Mouse (Mus musculus) left cerebral cortex, postnatal 14 days (tissue): ENCODE measurements at regions not wholly inside any gene's neighbourhood (a gene's known extent, or its start where the extent isn't known, plus 50 kb on each side); places are given as distances from the start of the nearest gene placed in this dataset.

Experiments
- DNase-seq, 2 experiments: peaks; one replicate each; pipeline ENCODE4 v3.0.0; 2021 to 2022; ENCODE audit warnings: low spot score in 2 of 2, mixed read lengths in 1 of 2
- intact Hi-C: fragments of 180-260 bp; cut with DNase I; formaldehyde crosslinking; loops from one replicate; pipeline ENCODE4 v1.15.1; 2025

GRCm38 (mm10) chr14:24766690-24767089 lies 279.8 kb downstream of the Rps24 start:
- DNase-seq = no peak
- intact Hi-C loops = loop anchor here (10.0 kb wide), 1 partner anchor 262 kb away; no protein-coding TSS in a partner anchor

- DNase-seq = no peak
- intact Hi-C loops = loop anchor here (10.0 kb wide), 1 partner anchor 263 kb away; no protein-coding TSS in a partner anchor
These were observed 280.4 kb downstream of the Rps24 start for GRCm38 (mm10) chr14:24767316-24767715.

DNA sequence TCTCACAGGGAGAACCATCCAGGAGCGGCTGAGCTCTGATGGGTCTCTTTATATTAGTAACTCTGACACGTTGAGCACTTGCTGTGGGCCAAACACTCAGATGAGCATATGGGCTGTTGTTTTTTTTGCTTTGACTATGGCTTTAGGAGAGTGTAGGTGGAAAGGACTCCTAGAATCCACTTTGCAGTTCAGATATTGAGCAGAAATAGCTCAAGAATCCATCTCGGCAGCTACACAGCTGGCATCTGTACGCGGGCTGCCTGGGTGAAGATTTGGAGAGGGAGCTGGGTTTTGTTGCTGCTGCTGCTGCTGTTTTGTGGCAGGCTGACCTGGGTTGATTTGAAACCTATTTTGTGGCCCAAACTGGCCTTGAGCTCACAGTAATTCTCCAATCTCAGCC lies 281.0 kb downstream of the Rps24 start:
- intact Hi-C loops = loop anchor here (10.0 kb wide), 1 partner anchor 263 kb away; no protein-coding TSS in a partner anchor
- no peak for DNase-seq

DNA sequence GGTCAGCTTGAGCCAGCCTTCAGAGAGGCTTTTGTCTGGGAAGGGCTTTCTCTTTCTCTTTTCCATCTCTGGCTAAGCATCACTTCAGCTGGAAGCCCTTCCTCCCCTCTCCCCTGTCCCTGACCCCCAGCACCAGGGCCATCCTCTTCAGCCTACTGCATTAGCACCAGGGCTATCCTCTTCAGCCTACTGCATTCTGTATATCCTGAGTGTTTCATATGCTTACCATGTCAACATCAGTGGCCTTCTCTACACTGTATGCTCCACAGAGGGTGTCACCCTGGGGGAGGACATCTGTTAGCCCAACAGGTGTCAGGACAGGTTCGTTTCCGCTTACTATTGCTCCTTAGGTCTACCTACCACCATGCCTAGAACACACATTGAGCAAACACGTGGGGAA lies 282.5 kb downstream of the Rps24 start:
- DNase-seq = no peak
- intact Hi-C loops = loop anchor here (10.0 kb wide), 1 partner anchor 265 kb away; no protein-coding TSS in a partner anchor

DNA sequence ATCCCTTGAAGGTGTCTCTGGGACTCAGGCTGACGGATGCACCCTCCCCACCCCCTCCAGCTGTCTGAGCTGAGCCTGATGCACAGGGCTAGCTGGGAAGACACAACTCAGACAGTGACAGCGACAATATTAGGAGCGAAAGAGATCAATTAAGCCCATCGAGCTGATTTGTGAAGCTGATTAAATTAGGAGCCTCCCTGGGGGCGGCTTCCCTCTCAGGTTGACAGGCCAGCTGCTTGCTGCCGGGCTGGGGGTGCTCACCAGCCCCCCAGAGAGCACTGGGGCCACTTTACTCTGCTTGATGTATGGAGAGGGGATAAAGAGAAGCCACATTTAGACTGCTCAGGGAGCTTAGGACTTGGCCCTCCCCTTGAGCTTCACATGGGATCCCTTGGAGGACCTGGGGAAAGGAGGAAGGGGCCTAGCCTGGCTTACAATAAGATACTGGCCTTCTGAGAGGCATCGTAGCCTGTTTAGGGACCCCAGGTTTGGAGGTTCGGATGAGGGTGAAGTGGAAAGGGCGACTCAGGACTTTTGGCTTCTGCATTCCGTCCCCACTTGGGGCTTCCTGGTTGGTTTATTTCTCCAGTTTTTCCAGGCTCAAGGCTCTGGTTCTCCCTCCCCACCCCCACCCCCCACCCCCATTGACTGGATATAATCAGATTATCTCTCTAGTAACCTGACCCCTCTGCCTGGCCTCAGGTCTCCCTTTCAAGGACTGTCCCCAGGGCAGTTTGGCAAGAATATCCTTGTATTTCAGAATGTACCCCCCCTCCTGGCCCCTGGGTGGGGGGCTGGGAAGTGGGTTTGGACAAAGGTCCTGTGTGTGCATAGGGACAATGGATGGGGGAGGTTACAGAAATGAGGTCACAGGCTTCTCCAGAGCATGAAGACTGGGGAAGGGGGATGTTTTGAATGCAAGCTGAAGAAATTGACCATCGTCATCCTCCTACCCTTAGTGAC lies 283.4 kb downstream of the Rps24 start:
- no peak for DNase-seq
- intact Hi-C loops = loop anchor here (10.0 kb wide), 1 partner anchor 685 kb away; the partner anchor contains the start of gene Zmiz1

GRCm38 (mm10) chr14:24771663-24772062 lies 284.7 kb downstream of the Rps24 start:
- intact Hi-C loops = loop anchor here (10.0 kb wide), 1 partner anchor 683 kb away; the partner anchor contains the start of gene Zmiz1
- DNase-seq = peak; percentile 30 to 67

DNA sequence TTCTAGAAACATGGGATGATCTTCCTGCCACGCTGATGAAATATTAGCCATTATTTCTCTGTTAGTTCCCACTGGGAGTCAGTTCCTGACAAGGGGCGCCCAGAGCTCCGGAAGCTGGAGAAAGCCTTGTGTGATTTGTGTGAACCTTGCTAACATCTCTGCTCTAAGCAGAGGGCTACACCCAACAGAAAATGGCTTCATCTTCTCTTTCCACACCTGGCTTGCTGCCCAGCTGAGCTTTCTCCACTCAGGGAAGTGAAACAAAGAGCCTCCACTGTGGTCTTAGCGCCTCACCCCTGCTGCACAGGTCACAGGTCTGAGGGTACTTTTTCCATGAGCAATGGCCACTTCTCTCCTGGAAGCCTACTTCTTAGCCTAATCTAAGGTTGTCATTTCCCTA lies 285.2 kb downstream of the Rps24 start:
- DNase-seq = no peak
- intact Hi-C loops = loop anchor here (10.0 kb wide), 1 partner anchor 683 kb away; the partner anchor contains the start of gene Zmiz1

DNA sequence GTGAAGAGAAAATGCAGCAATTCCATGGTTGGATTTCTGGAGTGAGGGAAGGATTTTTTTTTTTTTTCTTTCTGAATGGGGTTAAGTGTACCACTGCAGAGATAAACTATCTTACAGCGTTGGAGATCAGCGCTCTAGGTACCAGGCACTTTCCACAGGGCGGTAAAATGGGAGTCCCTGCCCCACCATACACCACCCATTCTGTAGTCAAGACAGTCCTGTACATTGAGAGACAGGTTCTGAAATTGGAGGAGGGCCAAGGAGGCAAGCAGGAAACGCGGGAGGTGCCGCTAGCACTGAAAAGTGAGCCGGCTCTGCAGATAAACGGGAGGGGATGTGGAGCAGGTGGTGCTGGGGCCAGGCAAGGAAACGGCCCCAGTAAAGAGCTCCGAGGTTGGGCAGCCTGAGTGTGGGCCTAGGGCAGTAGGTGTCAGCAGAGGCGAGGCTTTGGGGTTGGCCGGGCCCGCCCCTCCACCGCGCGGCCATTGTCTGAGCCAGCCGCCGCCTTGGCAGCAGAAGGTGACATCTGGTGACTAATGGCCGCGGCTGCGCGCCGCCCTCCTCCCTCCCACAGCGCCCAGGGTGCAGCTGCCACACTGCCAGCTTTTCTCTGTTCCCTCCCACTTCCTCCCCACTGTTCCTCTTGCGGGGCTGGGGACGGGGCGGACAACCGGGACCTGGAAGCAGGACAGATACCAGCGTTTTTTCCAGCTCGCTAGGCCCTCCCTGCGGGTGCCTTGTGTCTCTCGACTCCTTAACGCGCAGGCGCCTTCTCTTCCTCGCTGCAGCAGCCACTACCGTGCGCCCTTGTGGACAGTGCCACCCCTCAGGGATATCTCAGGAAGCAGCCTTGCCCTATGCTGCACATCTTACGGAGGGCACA lies 292.1 kb downstream of the Rps24 start:
- peak; percentile 83 to 88 for DNase-seq
- intact Hi-C loops = loop anchor here (10.0 kb wide), 1 partner anchor 676 kb away; the partner anchor contains the start of gene Zmiz1

DNA sequence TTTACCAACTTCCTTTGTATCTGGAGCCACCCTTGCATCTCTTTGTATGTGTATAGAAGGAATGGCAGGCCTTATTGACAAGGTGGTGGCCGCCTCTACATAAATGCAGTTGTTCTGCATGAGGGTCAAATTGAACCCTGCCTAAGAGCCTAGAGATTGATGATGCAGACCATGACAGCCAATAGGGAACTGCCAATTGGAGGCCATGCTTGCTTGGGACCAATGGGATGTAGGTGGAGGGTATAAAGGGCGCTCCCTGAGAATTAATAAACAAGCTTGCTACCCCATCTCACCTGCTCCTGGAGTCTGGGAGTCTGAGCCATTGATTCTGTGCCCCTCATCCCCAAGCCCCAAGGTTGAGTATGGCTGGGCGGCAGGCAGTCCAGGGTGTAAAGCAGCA lies 294.7 kb downstream of the Rps24 start:
- intact Hi-C loops = no loop called here
- no peak for DNase-seq

DNA sequence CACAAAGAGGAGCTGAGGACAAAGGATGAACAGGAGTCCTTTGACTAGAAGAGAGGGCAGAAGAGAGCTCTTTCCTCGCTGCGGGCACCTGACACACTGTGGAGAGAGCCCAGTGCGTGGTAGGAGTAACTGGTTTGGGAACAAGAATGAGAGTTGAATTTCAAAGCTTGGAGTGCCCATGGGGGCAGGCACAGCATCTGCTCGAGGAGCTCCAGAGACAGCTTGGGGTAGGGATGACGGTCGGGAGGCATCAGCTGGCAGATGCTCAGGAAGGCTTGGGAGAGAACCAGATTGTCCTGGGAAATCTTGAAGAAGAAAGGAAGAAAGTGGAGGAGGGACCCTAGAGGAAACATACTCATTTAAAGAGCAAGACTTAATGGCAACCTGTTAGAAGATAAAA lies 297.0 kb downstream of the Rps24 start:
- DNase-seq = peak; percentile 61 to 78
- intact Hi-C loops = no loop called here

DNA sequence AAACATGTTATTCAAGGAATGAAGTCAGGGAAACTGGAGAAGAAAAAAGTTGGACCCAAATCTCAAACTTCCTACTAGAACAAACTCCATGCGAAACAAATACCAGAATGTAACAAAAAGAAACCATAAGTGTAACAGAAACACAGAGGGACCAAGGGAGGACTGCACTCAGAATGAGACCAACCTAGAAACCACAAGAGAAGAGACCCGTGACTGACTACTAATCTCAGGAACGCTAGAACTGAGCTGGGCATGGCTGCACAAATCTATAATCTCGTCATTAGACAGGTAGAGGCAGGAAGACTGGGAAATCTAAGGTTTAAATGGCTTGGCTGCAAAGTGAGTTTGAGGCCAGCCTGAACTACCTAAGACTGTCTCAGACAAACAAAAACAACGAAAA lies 298.5 kb downstream of the Rps24 start:
- no peak for DNase-seq
- intact Hi-C loops = no loop called here

- peak; percentile 31 to 45 for DNase-seq
- intact Hi-C loops = no loop called here
These were observed 306.7 kb downstream of the Rps24 start for GRCm38 (mm10) chr14:24793375-24794285.

- DNase-seq = no peak
- intact Hi-C loops = no loop called here
These were observed 307.5 kb downstream of the Rps24 start for GRCm38 (mm10) chr14:24794359-24794845.

GRCm38 (mm10) chr14:24797494-24797893 lies 310.6 kb downstream of the Rps24 start:
- intact Hi-C loops = no loop called here
- DNase-seq = no peak

GRCm38 (mm10) chr14:24798066-24798465 lies 311.1 kb downstream of the Rps24 start:
- intact Hi-C loops = no loop called here
- no peak for DNase-seq

DNA sequence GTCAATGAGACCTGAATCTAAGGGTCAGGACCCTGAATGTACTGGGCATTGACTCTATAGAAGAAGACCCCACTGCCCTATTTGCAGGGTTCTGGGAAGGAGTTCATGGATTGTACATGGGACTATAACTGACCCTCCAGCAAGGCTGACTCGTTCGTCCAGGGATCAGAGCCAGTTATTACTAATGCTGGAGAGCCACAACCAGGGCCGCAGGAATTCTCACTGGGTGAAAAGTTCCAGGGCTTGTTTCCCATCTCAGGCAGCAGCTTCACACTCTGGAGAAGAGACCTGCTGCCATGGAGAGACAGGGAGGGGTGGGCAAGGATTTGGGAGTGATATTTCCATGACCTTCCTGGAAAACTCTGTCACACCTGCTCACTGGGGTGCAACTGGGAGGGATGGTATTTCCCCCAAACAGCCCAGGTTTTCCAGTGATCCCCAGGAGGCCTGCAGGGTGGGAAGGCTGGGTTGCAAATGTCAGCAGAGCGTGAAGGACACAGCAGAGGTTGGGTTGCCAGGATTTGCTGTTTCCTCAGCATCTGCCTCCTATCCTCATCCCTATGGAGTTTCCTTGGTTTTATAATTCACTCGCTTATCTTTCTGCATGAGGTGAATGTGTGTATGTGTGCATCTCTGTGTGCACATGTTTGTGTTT lies 316.2 kb downstream of the Rps24 start:
- no peak for DNase-seq
- intact Hi-C loops = no loop called here

GRCm38 (mm10) chr14:24807061-24807460 lies 320.1 kb downstream of the Rps24 start:
- no peak for DNase-seq
- intact Hi-C loops = no loop called here
